Mouse (Mus musculus): ENCODE results near the gene Cdc42bpg.
"Not testable (repeated sequence)": the region's sequence is repeated elsewhere in the genome, so short reads cannot be mapped to it uniquely, and the experiment has no call there.

Cdc42bpg gene

GRCm38 (mm10) chr19:6277661-6278438 lies 28.4 kb upstream of the Cdc42bpg start:
- peak; percentile 51 to 63 for DNase-seq

- no peak for DNase-seq
Observed at GRCm38 (mm10) chr19:6278439-6279073, 27.7 kb upstream of the Cdc42bpg start.

- no peak for DNase-seq
Observed at GRCm38 (mm10) chr19:6279481-6280144, 26.6 kb upstream of the Cdc42bpg start.

- DNase-seq, result no peak
Observed at GRCm38 (mm10) chr19:6280554-6280953, 25.7 kb upstream of the Cdc42bpg start.

GRCm38 (mm10) chr19:6281122-6282020 lies 24.9 kb upstream of the Cdc42bpg start:
- no peak for DNase-seq

GRCm38 (mm10) chr19:6283001-6283400 lies 23.3 kb upstream of the Cdc42bpg start:
- DNase-seq, result no peak

DNA sequence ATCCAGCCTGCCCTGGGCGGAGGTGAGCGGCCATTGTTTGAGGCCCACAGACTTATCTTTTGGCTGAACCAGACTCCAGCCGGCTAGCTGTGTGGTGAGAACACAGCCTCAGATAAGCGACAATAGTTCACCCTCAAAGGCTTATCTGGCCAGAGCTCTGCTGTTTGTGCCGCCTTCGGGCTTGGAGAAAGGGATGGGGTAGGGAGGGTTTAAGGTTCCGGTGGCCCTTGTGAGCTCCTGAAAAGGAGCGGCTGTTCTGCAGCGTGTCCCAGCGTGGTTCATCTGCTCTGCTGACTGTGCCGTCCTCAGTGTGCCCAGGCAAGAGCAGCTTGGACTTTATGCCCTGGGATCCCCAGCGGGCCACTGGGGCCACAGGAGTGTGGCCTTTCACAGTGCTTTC lies 21.8 kb upstream of the Cdc42bpg start:
- no peak for DNase-seq

DNA sequence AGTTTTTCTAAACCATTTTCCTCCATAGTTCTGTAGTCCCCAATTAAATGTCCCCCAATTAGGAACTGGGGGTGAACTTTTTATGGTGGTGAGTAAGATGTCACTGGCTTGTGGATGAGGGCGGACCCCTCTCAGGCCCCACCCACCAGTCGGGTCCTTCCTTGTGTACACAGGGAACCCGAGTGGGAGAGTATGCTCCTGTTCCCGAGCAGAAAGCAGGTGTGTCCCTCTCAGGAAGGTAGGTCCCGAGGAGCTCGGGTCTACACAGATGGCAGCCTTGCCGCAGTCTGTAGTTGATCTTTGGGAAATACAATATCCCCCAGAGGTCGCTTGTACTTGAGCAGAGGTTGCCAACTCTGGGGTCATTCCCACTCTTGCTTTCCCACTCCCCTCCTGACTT lies 21.0 kb upstream of the Cdc42bpg start:
- DNase-seq, result no peak

DNA sequence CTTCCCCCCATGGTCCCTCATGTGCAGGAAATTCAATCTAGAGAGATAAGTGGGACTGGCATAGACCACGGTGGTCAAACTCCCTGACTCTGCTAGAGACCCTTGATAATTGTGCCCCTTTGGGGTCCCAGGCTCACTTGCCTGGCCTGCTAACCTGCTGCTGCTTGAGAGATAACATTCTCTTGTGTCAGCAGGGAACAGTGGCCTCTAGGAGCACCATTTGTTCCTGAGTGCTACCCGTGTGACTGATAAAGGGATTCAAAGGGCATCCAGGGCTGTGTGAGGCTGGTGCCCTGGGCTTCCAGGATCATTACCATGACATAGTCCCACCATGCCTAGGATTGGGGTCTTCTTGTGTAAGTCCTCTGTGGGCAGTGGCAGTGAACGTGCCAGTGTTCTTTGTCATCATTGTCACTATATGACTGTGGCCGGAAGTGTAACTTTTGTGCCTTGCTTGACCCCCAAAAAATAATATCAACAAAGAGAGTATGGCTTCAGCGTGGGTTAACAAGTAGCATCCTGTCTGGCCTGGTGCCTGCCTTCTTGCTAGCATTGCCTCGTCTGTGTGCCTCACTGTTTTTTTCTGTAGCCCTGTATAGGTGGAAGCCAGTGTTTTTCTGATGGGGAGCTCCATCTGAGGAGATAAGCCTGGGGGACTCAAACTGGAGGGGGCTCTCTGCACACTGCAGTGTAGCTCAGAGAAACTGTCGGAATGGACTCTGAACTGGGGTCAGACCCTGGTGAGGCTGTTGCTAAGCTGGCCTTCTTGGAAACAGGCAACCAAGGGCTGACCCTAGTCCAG lies 20.4 kb upstream of the Cdc42bpg start:
- no peak for DNase-seq

DNA sequence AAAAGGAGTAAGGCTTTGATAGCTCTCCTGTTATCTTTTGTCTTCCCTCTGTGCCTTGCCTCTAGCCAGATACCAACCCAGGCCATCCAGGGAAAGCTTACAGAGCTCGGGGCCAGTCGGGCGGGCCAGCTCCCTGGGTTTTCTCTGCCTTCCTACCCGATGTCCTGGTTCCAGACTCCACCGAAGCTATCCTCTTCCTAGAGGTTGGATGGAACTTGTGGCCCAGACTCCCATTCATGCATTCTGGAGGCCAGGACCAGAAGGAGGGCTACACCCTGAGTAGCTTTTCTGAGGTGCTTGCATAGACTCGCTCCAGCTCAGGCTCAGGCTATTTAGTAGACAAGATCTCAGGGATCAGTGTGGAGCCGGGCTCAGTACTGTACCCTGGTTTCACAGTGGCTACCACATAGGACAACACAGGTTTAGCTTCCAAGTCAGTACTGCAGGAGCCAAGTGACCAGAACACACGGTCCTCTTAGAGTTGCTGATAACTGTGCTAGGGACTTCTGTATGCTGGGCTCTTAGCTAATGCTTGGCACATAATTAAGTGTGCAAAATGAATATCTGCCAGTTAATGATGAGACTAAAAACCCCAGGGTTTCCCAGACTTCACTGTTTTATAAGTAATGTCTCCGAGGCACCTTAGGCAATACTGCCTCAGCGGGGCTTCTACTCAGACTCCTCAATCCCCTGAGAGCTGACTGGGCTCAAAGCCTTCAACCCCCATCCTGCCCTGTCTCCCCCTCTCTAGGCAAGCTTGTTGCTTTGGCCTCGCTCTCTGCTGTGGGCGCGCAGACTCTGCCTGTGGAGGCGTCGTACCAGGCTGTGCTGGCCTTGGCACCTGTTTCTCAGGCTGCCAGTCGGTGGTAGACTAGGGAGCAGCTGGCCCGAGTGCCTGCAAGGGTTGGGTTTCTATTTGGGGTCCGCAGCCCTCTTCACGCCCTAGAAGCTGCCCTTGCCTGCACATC lies 19.5 kb upstream of the Cdc42bpg start:
- DNase-seq, result no peak

DNA sequence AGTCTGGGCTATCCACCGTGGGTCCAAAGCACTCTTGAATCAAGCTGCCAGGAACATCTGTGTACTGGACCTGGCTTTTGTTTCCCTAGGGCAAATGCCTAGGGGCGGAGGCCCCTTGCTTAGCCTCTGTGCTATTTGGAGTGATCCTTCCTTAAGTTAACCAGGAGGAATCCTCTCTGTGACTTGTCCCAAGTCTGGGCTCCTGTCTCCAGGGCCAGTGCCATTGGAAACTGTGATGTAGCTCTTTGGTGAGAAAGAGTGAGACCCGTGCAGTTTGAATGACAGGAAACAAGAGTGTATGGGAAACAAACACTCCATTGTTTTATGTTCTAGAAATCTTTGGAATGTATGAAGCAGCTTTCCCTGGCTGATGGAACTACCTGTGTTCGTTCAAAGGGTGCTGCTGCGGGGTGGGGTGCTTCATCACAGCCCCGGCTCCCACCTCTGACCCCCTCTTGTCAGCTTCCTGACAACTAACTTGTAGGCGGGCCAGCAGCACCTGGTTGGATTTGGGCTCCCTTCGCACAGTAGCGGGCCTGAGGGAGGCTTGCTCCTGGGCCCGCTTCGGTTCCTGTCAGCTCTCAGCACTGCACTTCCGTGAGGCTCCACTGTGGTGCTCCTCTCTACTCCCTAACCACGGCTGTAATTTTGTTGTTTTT lies 17.9 kb upstream of the Cdc42bpg start:
- no peak for DNase-seq

- DNase-seq, result no peak
Observed at GRCm38 (mm10) chr19:6289696-6290238, 16.5 kb upstream of the Cdc42bpg start.

- not testable (repeated sequence) for DNase-seq
Observed at GRCm38 (mm10) chr19:6290720-6291116, 15.5 kb upstream of the Cdc42bpg start.

DNA sequence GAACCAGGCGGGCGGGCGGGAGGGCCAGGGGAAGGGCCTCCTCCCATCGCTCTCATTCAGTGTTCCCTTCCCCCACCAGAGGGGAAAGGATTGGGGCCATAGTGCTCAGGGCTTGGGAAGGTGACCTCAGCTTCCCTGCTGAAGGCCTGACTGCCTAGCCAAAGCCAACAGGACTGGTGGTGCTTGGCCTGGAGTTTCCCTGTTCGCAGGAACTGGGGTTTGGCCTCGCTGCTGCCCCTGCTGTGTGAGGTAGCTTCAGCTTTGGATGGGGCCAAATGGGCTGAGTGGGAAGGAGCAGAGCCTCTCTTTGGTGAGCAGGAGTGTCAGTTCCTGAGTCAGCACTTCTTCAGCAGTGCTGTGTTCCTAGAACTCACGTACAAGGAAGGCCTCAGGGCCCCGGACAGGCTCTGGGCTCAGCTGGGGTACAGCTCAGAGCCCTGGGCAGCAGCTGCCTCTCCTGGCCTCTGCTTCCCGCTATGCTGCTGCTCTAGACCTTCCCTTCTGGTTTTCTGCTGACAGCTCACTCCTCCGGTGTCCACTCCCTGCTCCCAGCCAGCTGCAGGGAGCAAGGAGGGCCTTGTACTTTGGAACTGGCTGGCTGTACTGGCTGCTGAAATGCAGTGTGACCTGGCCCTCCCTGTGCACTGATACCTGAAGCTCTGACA lies 15.0 kb upstream of the Cdc42bpg start:
- no peak for DNase-seq

DNA sequence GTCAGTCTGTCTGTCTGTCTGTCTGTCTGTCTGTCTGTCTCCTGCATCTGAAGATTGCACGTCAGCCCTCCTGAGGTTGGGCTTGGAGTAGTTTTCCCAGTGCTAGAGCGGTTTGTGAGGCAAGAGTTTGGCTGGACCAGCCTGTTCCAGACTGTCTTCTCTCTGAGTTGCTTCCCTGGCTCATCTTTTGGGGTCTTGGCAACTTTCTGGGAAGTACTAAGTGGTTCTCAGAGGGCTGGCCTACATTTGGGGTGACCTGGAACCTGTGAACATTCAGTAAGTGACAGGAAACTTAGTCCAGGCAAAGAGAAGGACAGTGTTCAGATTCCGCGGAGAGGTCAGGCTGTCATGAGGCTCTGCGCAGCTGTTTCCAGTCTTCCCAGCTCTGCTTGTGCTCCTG lies 14.0 kb upstream of the Cdc42bpg start:
- no peak for DNase-seq

- DNase-seq, result no peak
Observed at GRCm38 (mm10) chr19:6294301-6294700, 12.0 kb upstream of the Cdc42bpg start.

GRCm38 (mm10) chr19:6296551-6297210 lies 9.6 kb upstream of the Cdc42bpg start:
- DNase-seq, result no peak

DNA sequence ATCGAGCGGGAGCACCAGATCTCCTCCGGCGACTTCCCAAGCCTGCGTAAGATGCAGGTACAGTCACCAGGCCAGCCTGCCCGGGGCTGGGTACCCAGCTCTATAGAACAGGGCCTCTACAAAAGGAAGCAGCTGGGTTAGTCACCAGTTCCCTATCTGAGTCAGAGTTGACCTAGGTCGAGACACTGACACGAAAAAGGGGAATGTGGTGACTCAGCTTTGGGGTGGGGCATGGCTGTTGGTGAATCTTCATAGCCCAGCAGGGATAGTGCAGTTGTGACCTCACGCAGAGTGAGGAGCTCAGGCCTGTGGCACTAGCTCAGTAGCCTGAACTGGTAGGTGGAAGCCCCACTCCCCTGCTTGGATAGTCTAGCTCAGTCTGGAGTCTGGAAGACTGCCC lies 8.6 kb upstream of the Cdc42bpg start:
- no peak for DNase-seq

DNA sequence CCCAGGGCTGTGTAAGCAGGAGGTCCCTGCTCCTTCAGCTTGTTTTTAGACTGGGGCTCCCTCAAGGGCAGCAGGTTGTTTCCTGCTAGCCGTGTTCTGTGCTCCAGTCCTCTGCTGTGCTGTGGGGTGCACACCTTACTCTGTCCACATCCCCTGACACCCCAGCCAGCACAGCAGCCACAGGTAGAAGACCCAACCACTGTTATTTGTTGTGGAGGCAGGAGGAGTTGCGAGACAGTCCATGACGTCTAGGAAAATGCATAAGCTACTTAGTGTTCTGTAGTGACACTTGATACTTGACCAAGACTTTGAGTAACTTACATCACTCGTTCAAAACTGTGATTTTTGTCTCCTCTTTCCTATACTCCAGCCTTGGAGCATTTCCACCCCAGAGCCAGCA lies 7.3 kb upstream of the Cdc42bpg start:
- DNase-seq, result no peak
